8 mouse cellular contexts compared by ENCODE assay signal in genomic region chr4:59581314-59582185, GRCm38 (mm10). TPM values are rescaled to one million over a fixed set of nuclear protein-coding genes. Genes with fewer than 3 reads are reported as not detected.
DNase-seq lines count a peak whose midpoint lies in the region; ATAC-seq and TF ChIP-seq lines count a peak whose summit lies in the region.

TSS of gene Hsdl2 (plus strand) at chr4:59581563.

- H3K9ac ChIP-seq in embryonic facial prominence, embryonic 15.5 days, result peak within 1 kb of the TSS; percentile 53
- H3K9ac ChIP-seq in limb, embryonic 14.5 days (ENCODE audit: low read depth, low read length, severe bottlenecking), result peak within 1 kb of the TSS; percentile 71
- peak within 1 kb of the TSS; percentile 70 for H3K9ac ChIP-seq in midbrain, postnatal 0 days (replicated peaks; ENCODE audit: low read length, poor library complexity, severe bottlenecking)

- TF ChIP-seq POLR2A in bone marrow, adult 2 months (IDR thresholded peaks at IDR 0.05; ENCODE audit: borderline replicate concordance, control insufficient read depth, low read depth, low read length), result peak; percentile 66
- no peak for TF ChIP-seq POLR2A in limb, embryonic 14.5 days (IDR thresholded peaks at IDR 0.05; ENCODE audit: borderline replicate concordance, extremely low read depth, insufficient read depth, insufficient read length)

- no peaks in the 10 kb centered on the region for H3K36me3 ChIP-seq in embryonic facial prominence, embryonic 15.5 days
- H3K36me3 ChIP-seq in limb, embryonic 14.5 days (ENCODE audit: control insufficient read depth, insufficient read depth, low read length), result no peaks in the 10 kb centered on the region
- no peaks in the 10 kb centered on the region for H3K36me3 ChIP-seq in midbrain, postnatal 0 days (ENCODE audit: insufficient read depth, low read length)

- under 1% methylated on average over 61 of the region's 61 CpGs for WGBS in bone marrow, adult 2 months
- WGBS in embryonic facial prominence, embryonic 15.5 days, result under 1% methylated on average over 61 of the region's 61 CpGs
- under 1% methylated on average over 52 of the region's 61 CpGs for WGBS in limb, embryonic 14.5 days
- 1% methylated on average over 61 of the region's 61 CpGs for WGBS in midbrain, postnatal 0 days

- TF ChIP-seq CTCF in bone marrow, adult 2 months (IDR thresholded peaks at IDR 0.05; ENCODE audit: control insufficient read depth, insufficient read depth, low read length), result no peak
- TF ChIP-seq CTCF in midbrain, postnatal 0 days (IDR thresholded peaks at IDR 0.05), result no peak

- no peaks in the 10 kb centered on the region; the same call in 1 of the 2 replicates for H3K4me1 ChIP-seq in bone marrow, adult 2 months (ENCODE audit: control insufficient read depth, insufficient read depth, low read length)
- peaks cover 11% of the 10 kb centered on the region for H3K4me1 ChIP-seq in embryonic facial prominence, embryonic 15.5 days
- peaks cover 9% of the 10 kb centered on the region; the same call in 1 of the 2 replicates for H3K4me1 ChIP-seq in limb, embryonic 14.5 days (ENCODE audit: control insufficient read depth, insufficient read depth, low read length)
- H3K4me1 ChIP-seq in midbrain, postnatal 0 days (ENCODE audit: insufficient read depth, low read length), result no peaks in the 10 kb centered on the region

- peak within 1 kb of the TSS; percentile 77 for H3K27ac ChIP-seq in bone marrow, adult 2 months (ENCODE audit: control insufficient read depth, insufficient read depth, low read depth, low read length, poor library complexity)
- peak within 1 kb of the TSS; percentile 89 for H3K27ac ChIP-seq in embryonic facial prominence, embryonic 15.5 days (replicated peaks)
- peak within 1 kb of the TSS; percentile 75 for H3K27ac ChIP-seq in limb, embryonic 14.5 days (replicated peaks; ENCODE audit: low read depth, low read length)
- H3K27ac ChIP-seq in midbrain, postnatal 0 days (ENCODE audit: low read depth, low read length), result peak within 1 kb of the TSS; percentile 87

- no peaks in the 10 kb centered on the region for H3K27me3 ChIP-seq in embryonic facial prominence, embryonic 15.5 days
- H3K27me3 ChIP-seq in limb, embryonic 14.5 days (ENCODE audit: control insufficient read depth, insufficient read depth, low read length), result no peaks in the 10 kb centered on the region
- no peaks in the 10 kb centered on the region for H3K27me3 ChIP-seq in midbrain, postnatal 0 days (ENCODE audit: insufficient read depth, low read length)

- no peaks in the 10 kb centered on the region for H3K9me3 ChIP-seq in embryonic facial prominence, embryonic 15.5 days (replicated peaks)
- H3K9me3 ChIP-seq in limb, embryonic 14.5 days (ENCODE audit: control insufficient read depth, low read length), result no peaks in the 10 kb centered on the region
- no peaks in the 10 kb centered on the region for H3K9me3 ChIP-seq in midbrain, postnatal 0 days (ENCODE audit: low read length)

- H3K4me3 ChIP-seq in bone marrow, adult 2 months (replicated peaks; ENCODE audit: control insufficient read depth, low read depth, low read length), result peak within 1 kb of the TSS; percentile 87
- H3K4me3 ChIP-seq in embryonic facial prominence, embryonic 15.5 days (replicated peaks), result peak within 1 kb of the TSS; percentile 78
- peak within 1 kb of the TSS; percentile 71 for H3K4me3 ChIP-seq in limb, embryonic 14.5 days (replicated peaks; ENCODE audit: low read length)
- H3K4me3 ChIP-seq in midbrain, postnatal 0 days (ENCODE audit: low read depth, low read length), result peak within 1 kb of the TSS; percentile 74

- H3K4me2 ChIP-seq in embryonic facial prominence, embryonic 15.5 days (replicated peaks), result peak within 1 kb of the TSS; percentile 78
- peak within 1 kb of the TSS; percentile 74 for H3K4me2 ChIP-seq in limb, embryonic 14.5 days (replicated peaks; ENCODE audit: low read depth, low read length, severe bottlenecking)
- H3K4me2 ChIP-seq in midbrain, postnatal 0 days (ENCODE audit: low read depth, low read length, poor library complexity, severe bottlenecking), result peak within 1 kb of the TSS; percentile 81

- ATAC-seq in embryonic facial prominence, embryonic 15.5 days (ENCODE audit: insufficient number of reproducible peaks, low FRiP score, low TSS enrichment, low read depth), result peak; percentile 95
- ATAC-seq in limb, embryonic 14.5 days (ENCODE audit: low FRiP score, low read depth), result peak; percentile 96
- ATAC-seq in midbrain, postnatal 0 days (ENCODE audit: low FRiP score), result peak; percentile 93

- DNase-seq in 416B (ENCODE audit: low read depth), result peak; percentile 97
- DNase-seq in heart, adult 8-10 months (ENCODE audit: low spot score), result peak; percentile 96
- DNase-seq in kidney, adult 9 months, result peak; percentile 99
- DNase-seq in limb, embryonic 14.5 days (ENCODE audit: low spot score), result peak; percentile 99
- peak; percentile 100 for DNase-seq in midbrain, postnatal 0 days (ENCODE audit: low spot score)
- peak; percentile 99 for DNase-seq in spleen, postnatal 14 days (ENCODE audit: low spot score in 2 of 2)

RNA-seq across cellular contexts. Expression of gene Hsdl2, which starts in this region (rescaled TPM):
- 7.7 and 15.2 TPM in 2 replicates for polyA plus RNA-seq in bone marrow, adult 2 months (2011; ENCODE audit: insufficient read depth, insufficient read length, low replicate concordance, missing spikeins)
- 25.7 and 27.1 TPM in 2 replicates for polyA plus RNA-seq in embryonic facial prominence, embryonic 15.5 days (2015; fragmentation: Nextera tagmentation; extraction: Ambion mirVana)
- total RNA-seq in heart, adult 8-10 months (2022), result 100 to 1,000 TPM; 207 to 255 (median 235) TPM
- 11.5 and 16.1 TPM in 2 replicates for polyA plus RNA-seq in limb, embryonic 14.5 days (2012; rRNA removed)
- polyA plus RNA-seq in limb, embryonic 14.5 days (2014; fragmentation: Nextera tagmentation; extraction: Ambion mirVana), result 19.6 and 22.8 TPM in 2 replicates
- total RNA-seq in midbrain, postnatal 0 days (2014; rRNA removed), result 27.7 and 29.7 TPM in 2 replicates
- 33.0 and 39.4 TPM in 2 replicates for polyA plus RNA-seq in midbrain, postnatal 0 days (2015; fragmentation: Nextera tagmentation; extraction: Ambion mirVana)

Comparison
In these comparisons a context has a peak if more than half of its experiments do, and no peak if none do; other contexts are left out.
1. Peak in every context shown above with its lines: DNase-seq, ATAC-seq, H3K4me3 ChIP-seq and H3K27ac ChIP-seq.